Mouse (Mus musculus) lung, adult 18-20 months (tissue): ENCODE measurements around the gene Tmtc2.
A peak's percentile ranks its signal among the peaks of the same experiment; 100 is the strongest.

Source experiments
- DNase-seq, 2 experiments: peaks; one replicate each; pipeline ENCODE4 v3.0.0; 2022; ENCODE audit warnings: mixed read lengths in 2 of 2

Gene Tmtc2

DNA sequence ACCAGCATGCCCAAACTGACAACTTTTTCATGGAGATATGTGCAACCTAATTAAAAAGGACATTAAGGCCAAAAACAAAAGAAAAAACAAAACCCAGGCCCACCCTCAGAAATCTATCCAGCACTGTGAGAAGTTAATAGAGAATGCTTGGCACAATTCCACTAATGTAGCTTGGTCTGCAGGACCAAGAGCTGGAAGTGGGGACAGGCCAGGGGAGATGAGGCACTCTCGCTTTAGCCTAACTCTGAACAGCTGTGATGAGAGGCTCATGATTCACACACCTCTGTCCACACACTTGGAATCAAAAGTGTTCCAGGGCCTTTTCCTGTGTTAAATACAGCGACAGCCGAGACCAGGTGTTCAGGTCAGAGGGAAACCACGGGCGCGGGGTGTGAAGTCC, 79.0 kb downstream of the Tmtc2 start:
- no peak for DNase-seq

DNA sequence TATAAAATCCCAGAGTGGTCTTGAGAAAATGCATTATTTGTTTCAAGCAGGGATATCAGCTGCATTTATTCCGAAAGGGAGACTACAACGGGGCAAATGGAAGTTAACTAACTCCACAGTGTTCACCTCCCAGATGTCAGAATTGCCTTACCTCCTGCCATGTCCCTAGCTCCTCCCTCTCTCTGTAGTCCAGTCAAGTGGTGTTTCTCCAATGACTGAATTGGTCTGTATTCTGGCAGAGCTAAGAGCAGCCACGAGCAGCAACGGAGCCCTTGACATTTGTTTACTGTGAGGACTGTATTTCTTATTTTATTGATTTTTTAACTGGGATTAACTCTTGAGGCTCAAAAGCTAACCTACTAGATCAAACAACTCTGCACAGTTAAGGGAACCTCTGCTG, 81.8 kb downstream of the Tmtc2 start:
- DNase-seq, result peak in 1 of 2 experiments; percentile 17

DNA sequence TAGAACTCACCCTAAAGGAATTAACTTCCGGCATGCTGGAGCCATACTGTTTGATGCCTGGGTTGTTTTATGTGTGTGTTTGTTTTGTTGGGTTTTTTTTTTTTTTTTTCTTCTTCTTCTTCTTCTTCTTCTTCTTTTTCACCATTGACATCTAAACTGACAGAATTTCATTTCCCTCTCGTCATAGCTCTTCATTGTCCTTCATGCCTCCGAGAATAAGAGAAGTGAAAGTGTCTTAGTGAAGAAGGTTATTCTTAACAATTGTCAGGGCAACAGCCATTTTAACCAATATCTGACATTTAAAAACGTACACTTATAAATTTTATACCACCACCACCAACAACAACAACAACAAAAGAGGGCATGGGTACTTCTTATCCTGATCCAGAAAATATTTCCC, 83.5 kb downstream of the Tmtc2 start:
- DNase-seq, result no peak

DNA sequence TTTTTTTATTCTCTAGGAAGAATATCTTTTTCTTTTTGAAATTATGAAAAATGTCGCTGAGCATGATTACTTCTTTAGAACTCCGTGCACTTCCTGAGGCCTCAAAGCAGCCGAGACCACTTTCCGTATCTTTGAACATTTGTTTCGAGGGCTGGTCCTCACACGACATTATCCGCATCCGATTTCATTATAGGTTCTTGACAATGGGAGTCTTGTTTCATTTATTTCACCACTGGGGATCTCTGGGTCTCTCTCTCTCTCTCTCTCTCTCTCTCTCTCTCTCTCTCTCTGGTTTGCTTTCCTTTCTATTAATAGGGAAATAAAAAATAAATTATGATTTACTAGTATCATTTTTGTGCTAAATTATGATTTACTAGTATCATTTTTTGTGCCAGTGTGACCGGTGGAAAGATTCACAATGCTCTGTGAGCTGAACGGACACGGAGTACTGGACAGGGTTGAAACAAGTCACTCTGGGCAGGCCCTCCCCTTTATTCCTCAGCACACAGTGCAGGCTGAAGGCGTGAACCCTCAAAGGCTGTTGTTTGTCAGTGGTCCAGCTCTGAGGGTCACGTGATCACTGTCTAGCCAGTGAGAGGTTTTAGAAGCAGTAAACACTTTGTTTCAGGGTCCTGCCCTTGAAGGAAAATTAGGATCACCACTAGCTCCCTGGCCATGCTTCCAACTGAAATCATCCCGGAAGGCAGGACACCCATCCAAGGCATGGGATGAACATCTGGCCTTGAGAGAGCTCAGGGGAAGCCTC, 84.1 kb downstream of the Tmtc2 start:
- no peak for DNase-seq

DNA sequence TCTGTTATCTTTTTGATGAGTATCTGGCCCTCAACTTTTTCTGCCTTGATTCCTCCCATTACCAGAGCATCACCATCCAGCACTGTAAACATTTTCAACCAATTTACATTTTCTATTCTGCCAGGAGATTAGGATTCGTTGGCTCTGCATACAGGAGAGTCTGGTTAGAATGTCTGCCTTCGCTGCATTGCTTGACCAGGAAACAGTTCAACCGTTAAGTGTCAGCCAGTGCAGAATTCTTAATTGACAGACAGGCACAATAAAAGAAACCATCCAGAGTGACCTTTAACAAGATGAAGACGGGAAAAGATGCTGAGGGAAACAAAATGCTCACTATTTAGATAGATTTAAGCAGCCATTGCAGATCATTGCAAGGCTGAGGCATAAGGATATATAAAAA, 87.3 kb downstream of the Tmtc2 start:
- DNase-seq, result no peak

DNA sequence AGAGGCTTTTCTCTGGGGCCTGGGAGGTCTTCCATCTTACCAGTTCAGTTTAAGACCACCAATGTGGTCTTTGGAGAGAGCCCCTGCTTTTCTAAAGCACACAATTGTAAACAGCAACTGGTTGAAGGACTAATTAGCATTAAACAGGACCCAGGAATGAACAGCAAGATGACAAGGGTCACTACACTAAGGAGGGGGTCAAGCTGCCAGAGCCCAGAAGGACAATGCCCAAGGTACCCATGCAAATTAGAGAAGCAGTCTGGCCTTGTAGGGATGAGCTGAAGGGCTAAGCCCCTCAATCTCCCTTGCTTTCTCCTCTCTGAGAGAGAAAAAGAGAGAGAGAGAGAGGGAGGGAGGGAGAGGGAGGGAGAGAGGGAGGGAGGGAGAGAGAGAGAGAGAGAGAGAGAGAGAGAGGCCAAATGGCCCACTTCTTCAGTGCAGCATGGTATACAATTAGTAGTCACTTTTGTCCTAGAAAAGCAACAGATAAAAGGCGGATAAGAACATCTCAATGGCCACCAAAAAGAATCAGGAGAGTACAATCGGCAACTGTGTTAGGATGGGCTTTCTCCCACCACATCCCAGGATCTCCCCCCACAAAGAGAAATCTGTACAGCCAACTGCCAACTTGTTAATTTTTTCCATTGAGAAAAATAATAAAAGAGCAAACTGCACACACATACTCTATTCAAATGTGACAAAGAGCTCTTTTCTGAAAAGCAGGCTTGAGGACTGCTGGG, 89.7 kb downstream of the Tmtc2 start:
- DNase-seq, result no peak

DNA sequence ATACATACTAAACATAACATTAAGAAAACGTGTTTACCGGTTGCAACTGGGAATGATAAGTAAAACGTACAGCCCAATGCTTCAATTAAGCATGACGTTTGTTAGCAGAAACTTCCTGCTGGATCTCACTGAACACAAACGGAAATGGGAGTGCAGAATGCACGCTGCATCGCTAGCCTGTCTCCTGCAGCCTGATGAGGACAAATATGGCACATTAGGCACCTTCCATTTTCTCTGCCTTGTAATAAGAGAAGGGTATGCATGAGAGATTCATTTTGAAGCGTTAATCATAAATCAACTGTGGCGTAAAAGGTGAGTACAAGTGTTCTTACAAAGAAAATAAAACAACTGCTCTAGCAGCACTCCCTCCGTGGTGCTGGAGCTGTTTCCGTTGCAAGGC, 94.5 kb downstream of the Tmtc2 start:
- no peak for DNase-seq

DNA sequence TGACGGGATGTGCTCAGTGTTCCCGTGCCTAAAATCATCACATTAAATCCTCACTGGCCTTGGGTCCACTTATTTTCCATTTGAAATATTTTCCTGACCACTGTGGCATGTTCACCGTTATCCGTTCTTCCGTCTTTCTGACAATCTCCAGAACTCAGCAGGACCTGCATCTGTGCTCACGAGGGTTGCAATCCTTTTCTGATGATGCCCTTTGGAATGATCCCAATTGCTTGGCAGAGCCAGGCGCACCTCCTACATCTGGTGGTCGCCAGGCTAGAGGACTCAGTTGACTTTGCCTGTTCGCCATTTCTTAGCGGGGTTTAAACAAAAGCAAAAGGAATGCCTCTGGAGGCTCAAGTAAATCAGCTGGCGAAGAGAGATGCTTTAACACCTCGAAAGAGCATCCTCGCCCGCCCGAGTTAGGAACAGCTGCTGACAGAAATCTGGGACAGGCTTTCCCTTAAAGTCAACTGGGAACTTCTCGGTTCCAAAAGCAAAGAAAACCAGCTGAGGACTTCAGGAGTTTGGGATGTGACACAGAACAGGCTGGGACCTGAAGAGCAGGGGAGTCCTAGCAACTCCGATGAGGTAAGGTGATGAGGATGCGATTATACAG, 96.5 kb downstream of the Tmtc2 start:
- DNase-seq, result no peak

DNA sequence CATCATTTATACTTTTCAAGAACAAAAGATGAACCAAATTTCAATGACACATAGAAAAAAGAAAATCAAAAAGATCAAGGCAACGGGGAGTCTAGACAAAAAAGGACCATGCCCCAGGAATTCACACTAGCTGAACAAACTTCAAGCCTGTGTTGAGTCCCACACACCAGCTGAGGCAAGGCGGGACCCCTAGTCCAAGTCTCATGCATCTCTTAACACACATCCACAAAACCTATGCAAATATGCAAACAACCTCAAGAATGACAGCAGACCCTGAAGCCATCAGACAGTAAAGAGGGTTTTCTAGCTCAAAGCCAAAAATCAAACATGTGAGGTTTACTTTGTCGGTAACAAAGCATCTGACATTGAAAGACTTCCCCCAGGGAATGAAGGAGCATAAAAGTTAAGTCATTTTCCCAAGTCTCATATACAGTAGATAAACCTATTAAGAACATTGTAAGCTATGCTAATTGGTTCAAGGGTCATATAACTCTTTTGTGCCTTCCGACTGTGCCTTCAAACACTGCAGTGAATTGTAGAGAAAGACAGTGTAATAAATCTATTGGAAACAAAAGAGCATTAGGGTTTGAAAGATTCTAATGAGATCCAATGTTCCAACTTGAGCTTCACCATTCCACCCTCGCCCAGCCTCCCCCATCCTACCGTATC, 100.0 kb downstream of the Tmtc2 start:
- no peak for DNase-seq

DNA sequence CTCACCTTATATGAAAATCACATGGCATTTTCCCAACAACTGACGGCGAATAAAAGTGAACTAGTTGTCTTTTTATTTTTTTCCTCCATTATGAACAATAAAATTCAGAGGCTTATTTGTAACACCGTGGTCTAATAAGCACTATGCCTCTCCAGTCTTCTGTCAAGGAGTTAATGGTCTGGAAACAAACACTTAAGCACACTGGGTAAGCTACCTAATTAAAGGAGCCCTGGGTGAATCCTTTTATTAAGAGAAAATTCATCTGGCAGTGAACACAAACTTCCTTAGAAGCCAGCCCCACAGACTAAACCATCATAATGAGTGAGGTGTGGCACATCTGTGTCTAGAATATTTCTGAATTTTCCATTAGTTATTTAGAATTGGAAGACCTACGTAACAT, 109.9 kb downstream of the Tmtc2 start:
- DNase-seq, result no peak

DNA sequence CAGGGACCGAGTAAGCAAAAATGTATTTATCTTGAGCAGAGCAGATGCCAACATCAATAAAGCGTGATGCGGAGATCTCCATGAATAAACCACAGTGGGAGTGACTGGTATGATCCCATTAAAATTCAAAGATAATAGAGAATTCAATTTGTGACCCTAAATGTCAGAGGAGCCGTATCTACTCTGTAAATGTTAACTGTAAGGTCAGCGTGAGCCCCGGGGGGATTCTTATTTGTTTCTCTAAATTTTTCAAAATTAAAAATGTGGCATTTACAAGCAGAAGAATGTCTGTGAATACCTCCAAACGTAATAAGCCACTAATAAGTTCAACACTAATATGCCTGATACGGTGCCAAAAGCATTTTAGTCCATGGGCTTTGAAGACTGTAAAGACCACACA, 120.8 kb downstream of the Tmtc2 start:
- DNase-seq, result no peak

DNA sequence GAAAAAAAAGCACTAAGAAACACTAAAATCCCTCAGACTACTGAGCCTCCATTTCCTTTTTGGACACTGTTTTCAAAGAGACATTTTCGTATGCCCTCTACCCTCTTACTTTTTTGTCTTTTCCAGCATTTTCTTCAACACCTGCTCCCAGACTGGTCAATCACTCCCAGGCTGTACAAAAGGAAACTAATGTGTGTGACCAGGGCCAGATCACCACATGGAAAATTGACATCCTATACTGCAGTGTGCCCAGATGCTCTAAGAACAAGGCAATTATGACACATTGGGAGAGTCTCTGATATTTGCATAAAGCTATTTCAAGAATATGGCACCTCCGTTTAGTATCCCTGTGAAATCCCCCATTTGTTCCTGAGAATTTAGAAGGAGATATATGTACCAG, 127.1 kb downstream of the Tmtc2 start:
- DNase-seq, result no peak

DNA sequence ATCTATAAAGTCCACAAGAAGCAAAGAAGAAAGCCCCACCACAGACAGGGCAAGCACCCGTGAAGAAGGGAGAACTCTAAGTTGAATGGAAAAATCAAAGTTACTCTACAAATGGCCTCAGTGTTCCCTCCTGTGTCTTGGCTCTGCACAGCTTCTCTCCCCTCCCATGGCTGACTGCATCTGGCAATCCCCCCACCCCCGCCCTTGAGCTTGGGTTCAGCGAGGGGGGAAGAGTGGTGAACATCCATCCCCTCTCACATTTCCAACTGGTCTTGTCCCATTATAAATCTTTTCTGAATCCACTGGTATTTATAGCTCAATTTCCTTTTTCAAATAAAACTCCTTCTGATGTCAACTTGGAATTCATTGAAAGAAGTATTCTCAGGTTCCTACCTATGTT, 129.9 kb downstream of the Tmtc2 start:
- DNase-seq, result no peak

DNA sequence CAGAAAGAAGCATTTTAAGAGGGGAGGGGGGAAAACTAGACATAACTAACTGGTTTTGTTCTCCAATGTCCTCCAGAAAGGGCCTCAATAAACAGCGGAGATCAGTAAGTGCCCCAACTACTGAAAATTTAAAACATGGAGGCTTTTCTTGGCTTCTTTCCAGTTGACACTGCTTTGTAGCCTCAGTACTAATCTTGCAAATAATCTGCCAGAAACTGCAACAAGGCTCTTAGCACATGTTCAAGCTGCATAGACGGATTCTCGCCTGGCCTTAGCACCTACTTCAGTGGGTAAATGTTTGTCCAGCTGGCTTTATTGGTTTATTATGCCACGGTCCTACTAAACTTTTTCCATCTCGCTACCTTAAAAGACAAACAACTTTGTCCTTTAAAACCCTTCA, 139.4 kb downstream of the Tmtc2 start:
- no peak for DNase-seq

DNA sequence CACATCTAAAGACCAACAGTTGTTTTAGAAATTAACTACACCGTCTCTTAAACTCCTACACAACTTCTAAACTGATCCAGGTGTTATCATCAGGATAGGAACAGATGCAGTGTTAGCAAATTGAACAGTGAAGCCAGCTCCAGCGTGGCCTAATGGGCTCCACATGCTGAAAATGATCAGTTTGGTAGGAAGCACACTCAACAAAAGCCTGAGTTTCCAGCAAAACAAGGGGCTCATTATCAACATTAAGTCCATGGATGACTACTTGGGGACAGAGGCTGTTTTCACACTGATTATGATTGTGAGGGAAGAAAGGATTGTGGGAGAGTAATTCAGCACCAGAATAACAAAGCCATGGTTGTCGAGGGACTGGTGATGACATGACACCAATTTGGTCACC, 143.4 kb downstream of the Tmtc2 start:
- DNase-seq, result no peak

DNA sequence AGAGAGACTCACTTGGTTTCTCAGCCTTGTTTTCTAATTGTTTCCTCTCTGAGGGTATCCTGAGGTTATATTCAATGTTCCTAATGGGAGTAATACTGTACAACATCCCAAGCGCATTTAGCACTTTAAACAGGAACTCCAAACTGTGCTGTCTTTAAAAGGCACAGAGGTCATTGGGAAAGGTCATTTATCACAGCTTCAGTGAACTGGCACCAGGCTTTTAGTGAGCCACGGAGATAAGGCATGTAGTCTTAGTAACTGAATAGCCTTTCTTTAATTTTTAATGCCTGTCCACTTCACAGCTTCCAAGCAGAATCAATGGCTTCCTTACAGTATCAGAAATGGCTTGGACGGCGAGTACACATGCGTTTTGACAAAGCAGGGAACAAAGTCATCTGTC, 144.0 kb downstream of the Tmtc2 start:
- DNase-seq, result no peak

DNA sequence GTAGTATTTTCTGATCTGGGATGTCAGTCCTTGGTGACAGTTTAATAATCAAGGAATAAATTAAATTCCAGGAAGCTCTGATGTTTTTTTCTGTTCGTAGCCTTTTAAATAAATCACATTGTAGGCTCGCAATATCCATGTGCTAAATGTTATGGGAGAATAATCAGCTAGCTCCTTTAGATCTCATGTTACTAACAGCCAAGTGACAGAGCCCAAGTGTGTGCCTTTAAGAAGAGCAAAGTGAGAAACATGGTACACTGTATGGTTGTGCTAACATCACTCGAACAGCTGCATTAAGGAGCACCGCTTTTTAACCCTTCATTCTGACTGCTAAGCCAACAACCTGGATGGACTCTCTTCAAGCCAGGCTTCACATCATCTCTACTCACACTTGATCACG, 146.2 kb downstream of the Tmtc2 start:
- no peak for DNase-seq

DNA sequence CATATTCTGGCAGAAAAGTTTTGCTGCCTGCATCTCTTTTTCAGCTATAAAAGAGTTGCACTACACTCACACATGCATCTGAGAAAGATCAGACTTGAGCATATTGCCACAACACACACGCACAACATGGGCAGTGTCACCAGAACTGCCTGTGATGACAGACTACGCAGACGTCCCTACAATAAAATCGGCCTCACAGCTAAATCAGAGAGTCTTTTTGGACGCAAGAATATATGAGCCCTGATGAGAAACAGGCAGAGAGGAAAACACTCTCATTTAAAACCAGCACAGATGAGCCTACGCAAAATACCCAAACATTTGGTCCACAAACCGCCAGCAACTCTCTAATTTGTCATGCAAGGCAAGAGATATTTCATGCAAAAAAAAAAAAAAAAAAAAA, 146.6 kb downstream of the Tmtc2 start:
- no peak for DNase-seq

DNA sequence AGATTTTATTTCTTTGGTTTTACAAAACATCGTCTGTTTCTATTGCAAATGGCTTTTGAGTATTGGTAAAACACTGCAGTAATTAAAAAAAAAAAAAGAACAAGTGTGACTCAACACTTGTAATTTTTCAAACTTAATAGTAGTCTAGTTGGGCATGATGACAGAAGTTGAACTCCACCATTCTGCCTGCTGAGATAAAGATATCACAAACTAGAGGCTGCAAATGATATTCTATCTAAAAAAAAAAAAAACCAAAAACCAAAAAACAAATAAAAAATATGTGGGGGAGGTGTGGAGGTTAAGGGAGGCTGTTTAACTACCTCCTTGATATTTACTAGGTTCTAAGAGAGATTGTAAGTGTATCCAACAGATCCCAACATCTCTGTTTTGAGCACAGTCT, 149.2 kb downstream of the Tmtc2 start:
- no peak for DNase-seq

DNA sequence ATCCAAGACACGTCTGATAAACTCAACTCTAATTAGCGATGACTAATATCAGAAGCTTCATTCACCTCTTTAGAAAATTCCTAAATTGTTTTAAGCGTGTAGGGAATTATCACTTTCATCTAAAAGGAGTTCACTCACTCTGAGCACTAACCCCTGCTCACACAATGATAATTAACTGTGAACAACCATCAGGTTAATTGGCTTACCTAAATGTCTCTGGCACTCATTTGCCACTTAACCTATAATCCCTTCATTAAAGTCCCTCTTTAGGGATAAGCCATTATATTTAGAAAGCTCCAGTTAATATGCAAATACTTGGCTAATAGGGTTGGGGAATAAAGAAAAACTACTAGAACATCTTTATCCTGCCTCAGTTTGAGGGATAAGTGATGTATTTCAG, 151.1 kb downstream of the Tmtc2 start:
- DNase-seq, result no peak

DNA sequence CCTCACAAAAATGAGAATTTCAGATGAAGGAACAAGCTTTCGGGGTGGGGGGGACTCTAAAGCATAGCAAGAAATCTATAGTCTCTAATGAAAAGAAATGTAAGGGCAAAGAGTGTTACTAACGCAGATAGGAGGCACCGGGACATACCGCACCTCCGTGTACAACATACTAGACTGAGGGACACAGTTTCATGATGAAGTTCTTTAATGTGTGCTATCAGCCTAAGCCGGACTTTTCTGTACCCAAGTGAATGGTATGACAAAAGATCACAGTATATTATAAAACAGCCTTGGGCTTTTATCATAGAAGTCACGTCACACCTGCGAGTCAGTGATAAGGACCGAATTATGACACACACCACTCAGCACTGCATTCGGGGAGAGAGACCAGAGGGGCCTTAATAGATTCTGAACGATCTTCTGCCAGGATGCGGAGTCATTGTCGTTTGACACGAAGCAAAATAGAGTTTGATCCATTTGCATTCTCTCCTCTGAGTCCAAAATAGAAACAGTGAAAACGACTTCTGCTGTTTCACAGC, 156.3 kb downstream of the Tmtc2 start:
- DNase-seq, result no peak

DNA sequence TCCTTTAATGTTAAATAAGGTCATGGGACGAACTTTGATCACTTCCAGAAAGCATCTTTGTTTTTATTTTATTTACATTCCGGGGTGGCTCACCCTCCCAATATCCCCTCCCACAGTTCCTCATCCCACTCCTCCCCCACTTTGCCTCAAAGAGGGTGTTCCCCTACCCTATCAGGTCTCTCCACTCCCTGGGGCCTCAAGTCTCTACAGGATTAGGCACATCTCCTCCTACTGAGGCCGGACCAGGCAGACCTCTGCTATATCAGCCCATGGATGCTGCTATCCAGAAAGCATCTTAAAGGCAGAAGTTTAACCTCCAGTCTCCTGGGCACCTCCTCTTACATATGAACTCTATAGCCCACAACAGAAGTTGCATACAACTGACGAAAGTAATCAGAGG, 157.7 kb downstream of the Tmtc2 start:
- DNase-seq, result no peak

DNA sequence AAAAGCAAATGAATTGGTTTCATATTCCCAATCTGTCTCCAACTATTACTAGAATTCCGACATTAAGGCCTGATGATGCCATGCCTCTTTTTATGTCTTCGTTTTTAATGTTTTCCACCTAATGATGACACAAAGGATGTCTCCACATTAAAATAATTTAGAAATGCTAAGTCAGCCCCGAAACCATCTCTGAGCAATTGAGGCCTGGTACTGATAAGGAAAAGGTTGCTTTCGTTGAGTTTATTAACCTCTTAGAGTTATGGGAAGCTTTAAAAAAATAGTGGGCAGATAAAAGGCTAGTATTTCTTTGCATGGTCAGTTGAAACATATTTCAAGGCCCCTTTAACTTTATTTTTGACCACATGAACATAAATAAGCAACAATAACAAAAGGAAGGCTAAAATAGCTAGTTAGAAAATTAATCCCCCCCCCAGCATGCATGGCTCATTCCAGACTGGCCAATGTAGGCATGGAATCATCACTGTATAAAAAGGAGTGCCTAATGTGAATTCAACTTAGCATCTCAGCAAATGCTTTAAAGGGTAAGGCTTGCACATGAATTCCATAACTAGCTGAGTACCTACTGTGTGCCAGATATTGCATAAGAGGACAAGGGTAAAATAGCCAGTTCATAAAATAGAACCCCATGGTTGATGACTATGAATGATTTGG, 168.3 kb downstream of the Tmtc2 start:
- no peak for DNase-seq
